Mouse (Mus musculus) spleen, adult 2 months (tissue): Measurements from ENCODE around the gene Hoxc10. TPM values are rescaled to one million over a fixed set of nuclear protein-coding genes. Genes with fewer than 3 reads are reported as not detected.

Experiments
- DNase-seq, 2 experiments: peaks; one replicate each; pipeline versions ENCODE4 v3.0.0 to v3.0.0-alpha.2; 2012 to 2021; ENCODE audit warnings: low spot score in 2 of 2, low read depth in 1 of 2
- H3K27ac ChIP-seq: fragments of 200-500 bp; 2 replicates; pipeline ENCODE4 v1.5.1; 2012; ENCODE audit warnings: low read length, inconsistent platforms; ENCODE audit not compliant: insufficient read depth
- H3K27me3 ChIP-seq: fragments of 200-500 bp; 2 replicates; pipeline ENCODE4 v1.6.1; 2012; ENCODE audit warnings: mild to moderate bottlenecking, moderate library complexity, low read length, inconsistent platforms; ENCODE audit not compliant: control insufficient read depth, insufficient read depth
- H3K36me3 ChIP-seq: fragments of 200-500 bp; 2 replicates; pipeline ENCODE4 v1.6.1; 2012; ENCODE audit warnings: mild to moderate bottlenecking, low read length, inconsistent platforms; ENCODE audit not compliant: control insufficient read depth, insufficient read depth
- H3K4me1 ChIP-seq: fragments of 200-500 bp; 2 replicates; pipeline ENCODE4 v1.6.1; 2011; ENCODE audit warnings: inconsistent platforms; ENCODE audit not compliant: control insufficient read depth, insufficient read depth, insufficient read length
- H3K4me3 ChIP-seq: fragments of 200-500 bp; 2 replicates; pipeline ENCODE4 v1.5.1; 2011; ENCODE audit warnings: mild to moderate bottlenecking, inconsistent platforms; ENCODE audit not compliant: insufficient read depth, insufficient read length; ENCODE audit errors: extremely low read depth
- CTCF ChIP-seq: fragments of 200-500 bp; IDR thresholded peaks from 2 replicates; pipeline ENCODE4 v1.5.1; 2011; ENCODE audit warnings: mild to moderate bottlenecking, inconsistent platforms; ENCODE audit not compliant: insufficient read depth, insufficient read length, insufficient replicate concordance; ENCODE audit errors: extremely low read depth
- POLR2A ChIP-seq: fragments of 200-500 bp; IDR thresholded peaks from 2 replicates; pipeline ENCODE4 v1.6.1; 2011; ENCODE audit warnings: low read depth, low read length, inconsistent platforms
- whole genome bisulfite sequencing: fragments of 180-500 bp; shearing (Covaris S2); methylation state at CpG from one replicate; pipeline ENCODE4 v1.1.7; 2018; 5-methylcytosine and 5-hydroxymethylcytosine counted together
- polyA plus RNA-seq: library from polyadenylated mRNA; depleted of rRNA; stranded (reverse); fragments of >200 nt; gene quantifications from 2 replicates; pipeline ENCODE4 v1.2.3, GENCODE M21; 2012

The Hoxc10 gene
- polyA plus RNA-seq, 1 experiment: not detected

DNA sequence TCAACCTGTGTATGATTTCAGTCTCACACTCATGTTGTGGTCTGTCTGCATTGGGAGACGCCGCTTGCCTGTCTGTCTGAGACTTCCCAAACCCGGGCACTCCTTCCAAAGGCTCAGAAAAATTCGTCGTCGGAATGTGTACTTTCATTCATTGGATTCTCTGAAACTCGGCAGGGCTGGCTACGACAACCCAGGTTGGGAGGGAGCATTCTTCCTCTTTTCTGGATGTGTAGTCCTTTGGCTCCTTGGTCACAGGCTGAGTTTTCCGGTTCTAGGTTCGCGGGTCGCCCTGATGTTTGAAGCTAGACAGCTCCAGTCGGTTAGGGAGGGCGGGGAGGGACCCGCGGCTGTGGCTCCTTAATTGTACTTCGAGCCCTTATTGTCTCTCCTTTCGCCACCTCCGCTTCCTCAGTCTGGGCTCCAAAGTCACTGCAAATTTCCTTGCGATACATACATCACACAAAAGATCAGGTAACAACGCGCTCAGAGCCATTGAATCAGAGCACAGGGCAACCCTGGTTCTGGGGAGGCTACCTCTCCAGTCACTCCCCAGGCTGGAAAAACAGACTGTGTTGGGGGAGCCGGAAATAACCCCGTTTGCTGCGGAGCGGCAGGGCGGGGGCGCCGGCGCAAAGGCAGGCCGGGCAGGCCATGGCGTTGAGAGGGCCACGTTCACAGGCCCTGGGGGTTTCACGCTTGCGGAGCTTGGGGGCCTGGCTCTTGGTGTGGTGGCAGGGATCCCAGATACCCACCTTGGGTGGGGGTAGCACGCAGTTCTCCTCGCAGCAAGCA, 10.2 kb downstream of the Hoxc10 start:
- DNase-seq: no peak
- Histone ChIP-seq H3K27ac (no peak overlapping the region), H3K4me1 (peaks cover 12% of the 10 kb centered on the region), H3K36me3 (no peaks in the 10 kb centered on the region), H3K27me3 (peaks cover 52% of the 10 kb centered on the region), H3K4me3 (peak overlapping the region; percentile 42)
- TF ChIP-seq POLR2A (no peak), CTCF (no peak)
- WGBS: 3% methylated on average over 36 of the region's 37 CpGs

DNA sequence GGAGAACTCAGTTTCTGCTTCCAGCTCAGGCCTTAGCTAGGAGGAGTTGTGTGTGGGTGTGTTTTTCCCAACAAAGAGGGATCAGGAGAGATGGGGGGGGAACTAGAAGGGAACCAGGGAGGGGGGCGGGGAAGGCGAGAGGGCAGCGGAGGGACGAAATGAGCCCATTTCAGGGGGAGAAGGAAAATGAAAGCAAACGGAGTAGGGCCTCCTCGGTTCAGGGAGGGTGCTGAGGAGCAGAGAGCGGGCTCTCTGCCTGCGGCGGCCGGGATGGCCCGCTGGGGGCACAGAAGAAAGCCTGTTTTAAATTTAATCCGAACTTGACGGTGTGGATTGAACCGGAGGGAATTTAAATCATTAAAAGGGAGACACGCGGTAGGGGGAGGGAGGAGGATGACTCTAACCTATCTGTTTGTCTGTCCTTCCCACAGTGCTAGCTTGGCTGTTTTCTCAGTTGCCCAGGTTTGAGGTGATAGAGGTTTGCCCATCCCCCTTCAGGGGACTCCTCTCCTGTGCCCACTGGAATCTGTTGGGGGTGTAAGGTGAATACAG, 10.9 kb downstream of the Hoxc10 start:
- TF ChIP-seq CTCF: no peak
- no peak for TF ChIP-seq POLR2A
- no peaks in the 10 kb centered on the region for H3K36me3 ChIP-seq
- no peak for DNase-seq
- peaks cover 54% of the 10 kb centered on the region for H3K27me3 ChIP-seq
- peak overlapping the region; percentile 42 for H3K4me3 ChIP-seq
- H3K27ac ChIP-seq: no peak overlapping the region
- H3K4me1 ChIP-seq: peaks cover 15% of the 10 kb centered on the region
- 15% methylated on average over 16 of the region's 16 CpGs for WGBS

GRCm38 (mm10) chr15:102978615-102979515, 12.3 kb downstream of the Hoxc10 start:
- Histone ChIP-seq H3K4me1 (peaks cover 15% of the 10 kb centered on the region), H3K27me3 (peaks cover 53% of the 10 kb centered on the region), H3K4me3 (no peak overlapping the region), H3K27ac (no peak overlapping the region), H3K36me3 (no peaks in the 10 kb centered on the region)
- no peak for TF ChIP-seq POLR2A
- TF ChIP-seq CTCF: no peak
- no peak for DNase-seq
- 4% methylated on average over 13 of the region's 13 CpGs for WGBS

- 19% methylated on average over 1 of the region's 1 CpGs for WGBS
- TF ChIP-seq CTCF (no peak), POLR2A (no peak)
- H3K27ac ChIP-seq: no peak overlapping the region
- DNase-seq: no peak
- peaks cover 15% of the 10 kb centered on the region for H3K4me1 ChIP-seq
- H3K4me3 ChIP-seq: no peak overlapping the region
- H3K27me3 ChIP-seq: peaks cover 52% of the 10 kb centered on the region
- H3K36me3 ChIP-seq: no peaks in the 10 kb centered on the region
These were observed 13.3 kb downstream of the Hoxc10 start for GRCm38 (mm10) chr15:102979936-102980335.

- 19% methylated on average over 11 of the region's 11 CpGs for WGBS
- Histone ChIP-seq H3K27me3 (peaks cover 52% of the 10 kb centered on the region), H3K27ac (no peak overlapping the region), H3K4me3 (no peak overlapping the region), H3K4me1 (peaks cover 15% of the 10 kb centered on the region), H3K36me3 (no peaks in the 10 kb centered on the region)
- DNase-seq: no peak
- TF ChIP-seq POLR2A (no peak), CTCF (no peak)
These were observed 13.8 kb downstream of the Hoxc10 start for GRCm38 (mm10) chr15:102980352-102980751.

- no peaks in the 10 kb centered on the region for H3K36me3 ChIP-seq
- peaks cover 48% of the 10 kb centered on the region for H3K27me3 ChIP-seq
- peaks cover 15% of the 10 kb centered on the region for H3K4me1 ChIP-seq
- no peak overlapping the region for H3K27ac ChIP-seq
- no peak overlapping the region for H3K4me3 ChIP-seq
- DNase-seq: no peak
- WGBS: 8% methylated on average over 14 of the region's 14 CpGs
- TF ChIP-seq CTCF (no peak), POLR2A (no peak)
These were observed 14.3 kb downstream of the Hoxc10 start for GRCm38 (mm10) chr15:102980912-102981311.
